Mouse (Mus musculus) hindlimb bud, embryonic 11.5 days (tissue): ENCODE data around the gene Ttpal.

Experiments
- DNase-seq: peaks from one replicate; pipeline ENCODE4 v3.0.0-alpha.2; 2012; ENCODE audit warnings: low read depth, low spot score; ENCODE audit errors: extremely low spot score

Ttpal gene

GRCm38 (mm10) chr2:163659431-163659830, 57.3 kb downstream of the Ttpal start:
- peak; percentile 5 for DNase-seq

- DNase-seq: no peak
Observed at GRCm38 (mm10) chr2:163660103-163660701, 58.1 kb downstream of the Ttpal start.

- no peak for DNase-seq
Observed at GRCm38 (mm10) chr2:163661371-163661850, 59.3 kb downstream of the Ttpal start.

- no peak for DNase-seq
Observed at GRCm38 (mm10) chr2:163662076-163662475, 60.0 kb downstream of the Ttpal start.

GRCm38 (mm10) chr2:163662698-163663221, 60.6 kb downstream of the Ttpal start:
- DNase-seq: no peak

GRCm38 (mm10) chr2:163663930-163664329, 61.8 kb downstream of the Ttpal start:
- no peak for DNase-seq

GRCm38 (mm10) chr2:163667045-163667444, 64.9 kb downstream of the Ttpal start:
- no peak for DNase-seq
